Mouse (Mus musculus) liver (tissue): ENCODE measurements around the gene Bex6.
"Not testable (repeated sequence)": the region's sequence is repeated elsewhere in the genome, so short reads cannot be mapped to it uniquely, and the experiment has no call there.

Experiments used
- DNase-seq: peaks from one replicate; pipeline ENCODE4 v3.0.0-alpha.2; 2020; ENCODE audit warnings: mixed read lengths

Gene Bex6

DNA sequence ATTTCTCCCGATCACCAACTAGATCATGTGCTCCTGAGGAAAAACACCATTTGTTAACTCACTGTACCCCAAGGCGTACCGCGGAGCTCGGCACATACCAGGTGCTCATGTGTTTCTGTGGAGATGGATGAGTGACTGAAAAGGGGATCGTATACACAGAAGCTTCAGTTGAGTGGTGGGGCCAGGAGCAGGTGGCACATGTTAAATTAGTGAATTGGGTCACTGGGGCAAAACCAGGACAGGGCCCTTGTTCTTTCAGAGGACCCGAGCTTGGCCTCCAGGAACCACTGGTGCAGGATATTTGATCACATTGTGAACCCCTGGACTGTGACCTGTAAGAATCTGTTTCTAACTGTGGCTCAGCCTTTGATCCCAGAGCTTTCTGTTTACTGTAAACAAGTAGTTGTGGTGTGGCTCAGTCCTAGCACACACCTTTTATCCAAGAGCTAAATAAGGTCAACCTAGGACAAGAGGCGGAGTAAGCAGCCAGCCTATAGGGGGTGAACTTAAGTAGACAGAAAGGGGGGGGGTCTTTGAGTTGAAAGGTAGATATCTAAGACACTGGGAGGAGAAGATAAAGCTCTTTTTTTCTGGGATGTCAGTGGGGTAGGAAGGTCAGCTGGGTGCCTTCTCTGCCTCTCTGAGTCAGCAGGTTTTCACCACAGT, 5.2 kb upstream of the Bex6 start:
- DNase-seq = no peak

DNA sequence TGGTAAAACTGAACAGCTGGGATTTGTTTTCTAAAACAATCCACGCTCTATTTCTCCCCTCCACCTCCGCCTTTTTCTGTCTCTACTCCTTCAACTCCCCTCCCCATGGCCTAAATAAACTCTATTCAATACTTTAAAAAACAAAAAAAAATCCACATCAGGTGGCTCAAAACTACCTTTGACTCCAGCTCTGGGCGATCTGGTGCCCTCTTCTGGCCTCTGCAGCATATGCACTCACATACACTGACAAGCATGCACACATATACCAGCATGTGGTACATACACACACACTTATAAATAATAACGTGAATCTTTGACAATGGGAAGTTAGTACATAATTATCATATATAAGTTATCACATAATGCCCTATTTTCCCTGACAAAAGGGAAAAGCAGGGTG, 4.6 kb upstream of the Bex6 start:
- DNase-seq = no peak

DNA sequence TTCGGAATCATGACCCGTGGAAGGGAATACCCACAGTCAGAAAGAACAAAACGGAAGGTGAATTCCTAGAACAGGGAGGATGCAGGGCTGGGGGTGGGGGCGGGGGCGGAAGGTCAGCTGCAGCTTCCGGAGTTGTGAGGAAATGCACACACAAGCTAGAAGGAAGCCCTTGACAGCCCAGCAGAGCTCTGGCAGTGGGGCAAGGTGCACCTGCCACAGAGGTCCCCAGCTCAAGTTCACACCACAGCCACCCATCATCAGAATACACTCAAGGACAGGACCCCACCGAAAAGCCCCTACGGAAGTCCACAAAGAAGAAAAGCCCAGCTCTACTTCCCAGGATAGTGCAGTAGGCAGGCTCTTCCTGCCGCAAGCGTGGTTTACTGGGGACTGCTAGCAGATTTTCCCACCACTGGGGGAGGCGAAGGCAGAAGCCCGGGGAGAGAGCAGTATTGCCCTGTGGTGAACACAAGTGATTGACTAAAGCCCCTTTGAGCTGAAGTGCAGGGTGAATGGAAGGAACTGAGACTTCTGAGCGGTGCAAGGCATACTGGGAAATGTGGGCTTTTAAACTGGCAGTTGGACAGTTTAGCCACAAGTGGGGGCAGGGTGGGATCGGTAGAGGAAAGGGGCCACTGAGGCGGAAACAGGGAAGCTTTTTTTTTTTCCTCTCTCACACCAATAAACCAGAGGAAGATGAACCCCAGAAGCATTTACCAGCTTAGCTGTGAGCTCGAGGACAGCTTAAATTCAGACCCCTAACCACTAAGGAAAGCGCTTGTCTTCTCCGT, 2.5 kb upstream of the Bex6 start:
- DNase-seq = peak; percentile 62

DNA sequence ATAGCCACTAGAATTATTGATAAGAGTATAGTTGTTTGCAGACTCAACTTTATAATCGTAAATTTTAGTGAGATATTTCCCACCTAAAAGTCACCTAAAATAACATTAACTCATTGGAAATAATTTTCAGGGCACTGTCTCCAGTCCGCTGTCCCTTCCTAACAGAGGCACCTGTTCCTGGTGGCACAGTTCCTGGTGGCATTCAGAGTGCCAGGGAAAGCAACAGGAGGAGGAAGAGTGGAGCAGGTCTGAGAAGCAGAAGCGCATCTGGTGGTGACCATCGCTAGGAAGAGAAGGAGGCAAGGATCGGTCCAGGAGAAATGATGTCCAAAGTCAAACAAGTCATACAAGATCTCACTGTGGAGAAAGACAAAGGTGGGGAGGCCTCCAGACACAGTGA, 6.4 kb downstream of the Bex6 start:
- DNase-seq = no peak

DNA sequence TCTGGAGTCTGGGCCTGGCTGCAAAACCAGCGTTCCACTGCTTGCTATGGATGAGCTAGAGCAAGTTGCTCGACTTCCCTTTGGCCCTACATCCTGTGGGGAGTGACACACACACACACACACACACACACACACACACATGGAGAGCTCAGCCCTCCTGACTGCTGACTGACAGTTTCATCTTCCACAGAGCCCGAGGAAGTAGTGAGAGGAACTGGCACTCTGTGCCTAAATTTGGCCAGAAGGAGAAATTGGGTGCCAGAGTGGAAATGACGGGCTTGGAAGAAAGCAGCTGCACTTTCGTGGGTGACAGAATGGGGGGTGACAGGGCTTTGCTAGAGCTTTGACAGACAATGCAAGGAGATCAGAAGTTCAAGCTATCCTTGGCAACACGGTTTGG, 9.5 kb downstream of the Bex6 start:
- DNase-seq = peak; percentile 46

DNA sequence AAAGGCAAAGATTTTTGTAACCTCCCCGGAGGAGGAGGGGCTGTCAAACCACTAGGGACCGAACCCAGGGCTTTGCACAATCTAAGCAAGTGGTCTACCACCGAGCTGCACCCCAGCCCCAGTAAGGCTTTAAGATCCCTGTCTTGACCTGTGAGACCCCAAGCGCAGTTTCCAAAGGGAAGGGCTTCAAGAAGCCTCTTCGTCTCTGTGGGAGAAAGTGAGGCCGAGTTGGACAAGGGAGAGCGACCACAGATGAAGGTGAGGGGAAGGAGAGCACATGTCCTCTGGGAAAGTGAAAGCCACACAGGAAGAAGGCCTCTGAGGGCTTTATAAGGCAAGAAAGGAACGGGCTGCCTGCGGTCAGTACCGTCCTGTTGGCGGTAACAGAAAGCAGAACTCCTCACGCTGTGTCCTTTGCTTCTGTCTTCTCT, 10.4 kb downstream of the Bex6 start:
- DNase-seq = peak; percentile 43

DNA sequence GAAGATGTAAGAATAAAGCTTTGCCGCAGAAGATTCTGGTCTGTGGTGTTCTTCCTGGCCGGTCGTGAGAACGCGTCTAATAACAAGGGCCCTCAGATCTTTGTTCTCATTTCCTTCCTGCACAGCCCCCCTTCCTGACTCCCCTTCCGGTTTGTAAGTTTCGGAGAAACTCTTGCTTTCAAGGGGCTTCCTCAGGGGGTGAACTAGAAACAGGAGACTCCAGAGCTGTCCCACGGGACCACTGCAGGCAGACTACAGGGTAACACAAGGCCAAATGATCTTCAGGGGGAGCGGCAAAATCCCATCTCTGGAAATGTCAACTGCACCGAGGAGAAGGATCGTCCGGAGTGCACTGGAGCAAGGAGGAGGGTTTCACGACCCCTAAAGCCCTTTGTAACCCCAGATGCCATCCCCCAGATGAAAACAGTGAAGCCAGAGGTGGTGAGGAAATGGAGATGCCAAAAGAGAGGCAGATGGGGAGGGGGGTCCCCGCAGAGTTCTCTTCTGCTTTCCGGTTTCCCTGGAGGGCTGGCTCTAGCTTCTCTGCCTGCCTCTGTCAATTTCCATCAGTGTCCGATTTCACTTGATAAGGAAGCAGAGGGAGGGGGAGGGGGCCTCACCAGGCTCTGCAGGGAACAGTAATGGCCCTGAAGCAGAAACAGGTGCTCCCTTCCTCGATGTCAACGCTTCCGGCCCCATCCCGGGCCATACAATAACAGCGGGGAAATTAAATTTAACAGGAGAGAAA, 20.8 kb downstream of the Bex6 start:
- no peak for DNase-seq

DNA sequence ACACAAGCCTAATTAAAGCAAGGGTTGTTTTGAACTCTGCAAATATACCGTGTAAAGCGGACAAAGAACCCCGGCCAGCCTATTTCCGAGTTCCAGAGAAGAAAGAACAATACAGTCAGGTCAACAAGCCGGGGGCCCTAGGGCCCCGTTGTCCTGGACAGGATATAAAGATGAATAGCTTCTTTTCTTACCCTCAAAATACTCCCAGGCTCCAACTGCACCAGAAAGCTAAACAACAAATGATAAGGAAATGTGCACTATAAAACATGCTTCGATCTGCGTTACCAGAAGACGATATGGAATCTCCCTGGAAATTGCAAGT, 21.3 kb downstream of the Bex6 start:
- DNase-seq = no peak

DNA sequence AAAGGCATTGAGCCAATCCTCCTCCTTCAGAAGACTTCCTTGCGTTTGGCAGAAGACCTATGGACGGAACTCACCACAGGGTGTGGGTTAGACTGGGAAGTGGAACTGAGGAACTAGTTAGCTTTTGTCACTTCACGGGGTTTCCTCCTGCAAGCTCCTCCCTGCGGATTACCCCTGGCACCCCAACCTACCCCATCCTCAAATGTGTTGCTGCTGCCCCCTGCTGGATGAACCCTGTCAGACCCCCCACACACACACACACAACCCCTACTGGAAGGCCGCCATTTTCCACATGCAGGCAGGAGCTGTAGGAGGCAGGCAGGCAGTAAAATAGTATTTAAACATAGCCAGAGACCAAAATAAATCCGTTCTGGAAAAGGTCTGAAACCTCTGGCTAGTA, 23.1 kb downstream of the Bex6 start:
- peak; percentile 79 for DNase-seq

DNA sequence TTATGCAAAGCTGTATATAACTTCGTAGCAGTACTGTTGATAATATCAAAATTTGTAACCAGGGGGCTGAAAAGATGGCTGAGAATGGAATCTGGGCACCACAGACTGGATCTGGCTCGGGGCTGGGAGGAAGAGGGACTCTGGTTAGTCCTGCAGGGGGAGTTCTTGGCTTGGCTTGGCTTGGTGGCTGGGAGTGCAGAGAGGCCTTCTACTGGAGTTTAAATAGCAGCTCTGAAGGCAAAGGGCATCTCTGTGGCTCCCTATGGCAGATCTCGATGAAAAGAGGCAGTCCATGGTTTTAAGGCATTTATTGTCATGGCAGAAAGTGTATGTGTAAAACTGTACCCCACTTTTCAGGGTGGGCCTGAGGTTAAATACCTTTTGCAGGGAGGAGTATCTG, 25.3 kb downstream of the Bex6 start:
- peak; percentile 14 for DNase-seq

DNA sequence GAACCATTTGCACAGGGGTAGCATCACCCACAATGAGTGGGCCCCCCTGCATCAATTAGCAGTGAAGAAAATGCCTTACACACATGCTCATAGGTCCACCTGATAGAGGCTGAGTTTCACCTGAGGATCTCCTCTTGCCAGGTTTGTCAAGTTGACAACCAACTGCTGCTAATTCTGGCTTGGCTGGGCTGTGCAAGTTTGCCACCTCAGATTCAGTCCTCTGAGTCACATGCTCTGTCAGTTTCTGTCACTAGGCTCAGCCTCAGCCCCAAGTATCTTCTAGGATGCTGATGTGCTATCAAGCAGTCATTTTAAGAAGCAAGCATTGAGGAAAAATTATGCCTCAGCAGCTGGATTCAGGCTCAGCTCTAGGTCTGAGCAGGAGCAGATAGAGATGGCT, 34.5 kb downstream of the Bex6 start:
- DNase-seq = no peak

DNA sequence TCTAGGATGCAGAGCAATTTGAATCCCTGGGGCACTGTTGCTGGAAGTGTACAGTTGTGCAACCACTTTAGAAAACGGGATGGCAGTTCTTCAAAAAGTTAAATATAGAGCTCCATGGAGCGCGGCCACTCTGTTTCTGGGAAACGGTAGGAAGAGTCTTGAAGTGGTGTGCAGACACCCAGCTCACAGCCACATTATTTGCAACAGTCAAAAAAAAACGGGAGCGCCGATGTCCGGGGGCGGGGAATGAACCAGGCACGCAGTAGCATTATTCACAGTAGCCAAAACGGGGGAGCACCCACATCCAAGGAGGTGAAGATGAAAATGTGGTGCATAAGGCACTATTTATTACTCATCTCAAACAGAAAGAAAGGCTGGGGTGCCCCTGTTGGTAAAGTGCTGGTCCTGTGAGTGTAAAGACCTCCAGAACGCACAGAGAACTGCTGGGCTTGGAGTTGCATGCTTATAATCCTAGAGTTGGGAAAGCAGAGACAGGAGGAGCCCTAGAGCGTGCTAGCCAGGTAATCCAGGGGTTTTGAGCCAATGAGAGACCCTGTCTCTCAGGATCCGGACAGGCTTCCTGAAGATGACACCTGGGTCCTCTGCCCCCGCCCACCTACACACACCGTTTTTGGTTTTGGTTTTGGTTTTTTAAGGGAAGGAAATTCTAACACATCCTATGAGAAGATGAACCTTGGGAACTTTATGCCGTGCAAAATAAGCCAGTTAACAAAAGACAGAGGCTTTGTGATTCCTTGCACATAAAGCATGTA, 35.4 kb downstream of the Bex6 start:
- DNase-seq = no peak

DNA sequence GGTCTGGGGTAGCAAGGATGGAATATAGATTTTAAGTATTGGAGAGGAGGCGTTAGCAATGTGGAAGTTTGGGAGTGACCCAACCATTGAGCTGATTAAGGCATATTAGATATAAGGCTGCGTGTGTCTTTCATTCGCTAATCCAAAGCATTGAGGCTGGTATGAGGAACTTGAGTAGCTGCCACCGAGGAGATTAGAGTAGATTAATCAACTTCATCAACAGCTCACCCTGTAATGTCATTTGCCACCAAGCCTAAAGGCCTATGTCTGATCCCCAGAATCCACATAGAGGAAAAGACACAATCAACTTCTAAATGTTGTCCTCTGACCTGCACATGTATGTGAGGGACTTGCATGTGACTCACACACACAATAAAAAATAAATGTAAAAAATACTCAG, 42.2 kb downstream of the Bex6 start:
- no peak for DNase-seq

DNA sequence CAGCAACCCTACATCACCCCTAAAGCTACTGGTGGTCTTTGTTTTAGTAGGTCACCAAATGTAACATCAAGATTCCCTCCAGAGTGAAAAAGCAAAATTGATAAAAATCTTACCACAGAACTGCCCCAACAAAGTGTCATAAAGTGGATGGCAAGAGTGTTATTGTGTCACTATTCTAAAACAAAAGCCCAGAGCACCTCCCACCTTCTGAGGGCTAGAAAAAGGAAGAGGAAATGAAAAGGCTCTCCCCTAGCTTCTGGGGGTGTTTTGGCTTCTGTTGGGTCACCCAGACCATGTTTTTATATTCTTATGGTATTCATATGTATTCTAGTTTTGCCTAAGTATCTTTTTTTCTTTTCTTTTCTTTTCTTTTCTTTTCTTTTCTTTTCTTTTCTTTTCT, 42.8 kb downstream of the Bex6 start:
- no peak for DNase-seq

DNA sequence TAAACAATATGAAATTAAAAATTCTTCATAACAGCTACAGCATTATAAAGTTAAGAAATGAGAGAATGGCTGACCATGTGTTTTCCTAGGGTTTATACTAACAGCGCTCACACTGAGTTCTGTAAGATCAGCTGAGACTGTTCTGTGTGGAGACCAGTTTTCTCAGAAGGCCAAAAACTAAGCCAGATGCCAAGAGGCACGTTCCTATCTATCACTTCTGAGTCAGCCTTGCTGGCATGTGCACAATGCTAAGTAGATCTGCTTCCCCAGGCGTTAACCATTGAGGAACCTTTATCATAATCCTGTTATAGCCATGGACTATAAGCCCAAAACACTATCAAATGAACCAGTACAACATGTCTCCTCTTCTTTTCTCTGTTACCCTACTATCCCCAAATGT, 52.4 kb downstream of the Bex6 start:
- not testable (repeated sequence) for DNase-seq
